Mouse (Mus musculus) brain, embryonic 18.5 days (tissue): ENCODE data around the gene Epp13.
A peak's percentile ranks its signal among the peaks of the same experiment; 100 is the strongest.
"Not testable (repeated sequence)": the region's sequence is repeated elsewhere in the genome, so short reads cannot be mapped to it uniquely, and the experiment has no call there.

Experiments
- DNase-seq: peaks from one replicate; pipeline ENCODE4 v3.0.0-alpha.2; 2012; ENCODE audit warnings: low read depth, low spot score

The Epp13 gene

GRCm38 (mm10) chr7:6252410-6252809, at the start of gene Epp13:
Gene Epp13, plus strand, starts transcription at chr7:6252710.
- no peak for DNase-seq

- no peak for DNase-seq
Observed at GRCm38 (mm10) chr7:6204200-6204599, 48.3 kb upstream of the Epp13 start.

GRCm38 (mm10) chr7:6213144-6213543, 39.4 kb upstream of the Epp13 start:
- DNase-seq = no peak

GRCm38 (mm10) chr7:6214691-6215090, 37.8 kb upstream of the Epp13 start:
- not testable (repeated sequence) for DNase-seq

GRCm38 (mm10) chr7:6220147-6220546, 32.4 kb upstream of the Epp13 start:
- DNase-seq = no peak

GRCm38 (mm10) chr7:6221978-6222377, 30.5 kb upstream of the Epp13 start, which contains the start of gene Zscan5b:
Gene Zscan5b, plus strand, starts transcription at chr7:6222278.
- no peak for DNase-seq

- DNase-seq = not testable (repeated sequence)
Observed at GRCm38 (mm10) chr7:6228491-6228890, 24.0 kb upstream of the Epp13 start.

- DNase-seq = no peak
Observed at GRCm38 (mm10) chr7:6239787-6240186, 12.7 kb upstream of the Epp13 start.

GRCm38 (mm10) chr7:6240841-6241425, 11.6 kb upstream of the Epp13 start:
- DNase-seq = not testable (repeated sequence)

GRCm38 (mm10) chr7:6244361-6245292, 7.9 kb upstream of the Epp13 start:
- DNase-seq = no peak

GRCm38 (mm10) chr7:6254451-6254850, 1.9 kb downstream of the Epp13 start:
- DNase-seq = no peak

- no peak for DNase-seq
Observed at GRCm38 (mm10) chr7:6257386-6257785, 4.9 kb downstream of the Epp13 start.

- DNase-seq = no peak
Observed at GRCm38 (mm10) chr7:6258232-6259220, 6.0 kb downstream of the Epp13 start.

- not testable (repeated sequence) for DNase-seq
Observed at GRCm38 (mm10) chr7:6260004-6260403, 7.5 kb downstream of the Epp13 start.

- no peak for DNase-seq
Observed at GRCm38 (mm10) chr7:6262120-6262519, 9.6 kb downstream of the Epp13 start.

- no peak for DNase-seq
Observed at GRCm38 (mm10) chr7:6262984-6263383, 10.5 kb downstream of the Epp13 start.

GRCm38 (mm10) chr7:6265695-6266094, 13.2 kb downstream of the Epp13 start:
- DNase-seq = no peak

- no peak for DNase-seq
Observed at GRCm38 (mm10) chr7:6277906-6278305, 25.4 kb downstream of the Epp13 start.

GRCm38 (mm10) chr7:6282749-6283148, 30.2 kb downstream of the Epp13 start:
- no peak for DNase-seq

- DNase-seq = peak; percentile 86
Observed at GRCm38 (mm10) chr7:6283451-6284075, 31.1 kb downstream of the Epp13 start.

- no peak for DNase-seq
Observed at GRCm38 (mm10) chr7:6284442-6285012, 32.0 kb downstream of the Epp13 start.
